In genomic region chr19:6420481-6421210, GRCm38 (mm10) we compare ENCODE assay signal across 11 mouse cellular contexts. TPM values are rescaled to one million over a fixed set of nuclear protein-coding genes. Genes with fewer than 3 reads are reported as not detected.
A peak's percentile ranks its signal among the peaks of the same experiment; 100 is the strongest.
DNase-seq lines count a peak whose midpoint lies in the region; ATAC-seq and TF ChIP-seq lines count a peak whose summit lies in the region.
"Had no signal": no experiment of that assay in that cellular context is flagged by ENCODE, and none has a peak within 500 bp of the region (broad histone marks: within the 10 kb centered on the region; RNA-seq: fewer than 3 reads in every experiment).

No protein-coding gene starts in this region.

- peak overlapping the region; percentile 76 for H3K4me2 ChIP-seq in hindbrain, postnatal 0 days (ENCODE audit: low read depth, low read length)
- peak overlapping the region; percentile 78 for H3K4me2 ChIP-seq in neural tube, embryonic 14.5 days (ENCODE audit: low read depth, low read length)
- H3K4me2 ChIP-seq: limb, embryonic 12.5 days had no signal

- ATAC-seq in hindbrain, postnatal 0 days = no peak
- no peak for ATAC-seq in neural tube, embryonic 14.5 days (ENCODE audit: low read depth)
- ATAC-seq: lung, postnatal 0 days had no signal

- 41% methylated on average over 19 of the region's 19 CpGs for WGBS in hindbrain, postnatal 0 days
- 48% methylated on average over 19 of the region's 19 CpGs for WGBS in neural tube, embryonic 14.5 days

- H3K9ac ChIP-seq in hindbrain, postnatal 0 days (replicated peaks; ENCODE audit: low read length) = peak overlapping the region; percentile 80
- peak overlapping the region; percentile 80 for H3K9ac ChIP-seq in neural tube, embryonic 14.5 days (replicated peaks; ENCODE audit: low read depth, low read length)
- H3K9ac ChIP-seq: limb, embryonic 12.5 days had no signal

- DNase-seq in frontal cortex, postnatal 36 days (ENCODE audit: low spot score in 2 of 2) = peak; percentile 58
- no peak for DNase-seq in frontal cortex, postnatal 14 days (ENCODE audit: low spot score in 2 of 2)
- DNase-seq in fat pad, adult 2 months (ENCODE audit: extremely low read depth, low read depth, low spot score) = peak; percentile 5
- no peak for DNase-seq in hindbrain, postnatal 0 days (ENCODE audit: low spot score)
- DNase-seq in adrenal gland, postnatal 25 days = no peak
- DNase-seq in embryo, embryonic 9.5 days (ENCODE audit: extremely low spot score) = no peak
- no peak for DNase-seq in lung, postnatal 4 days
- DNase-seq: kidney, postnatal 14 days had no signal

- H3K36me3 ChIP-seq in hindbrain, postnatal 0 days (ENCODE audit: insufficient read depth, low read length) = no peaks in the 10 kb centered on the region
- H3K36me3 ChIP-seq in neural tube, embryonic 14.5 days (ENCODE audit: control insufficient read depth, insufficient read depth, low read length) = no peaks in the 10 kb centered on the region
- H3K36me3 ChIP-seq: limb, embryonic 12.5 days had no signal

- peaks cover 62% of the 10 kb centered on the region for H3K4me1 ChIP-seq in hindbrain, postnatal 0 days (ENCODE audit: insufficient read depth, low read length)
- peaks cover 60% of the 10 kb centered on the region for H3K4me1 ChIP-seq in neural tube, embryonic 14.5 days (ENCODE audit: control insufficient read depth, insufficient read depth, low read length)

- H3K27ac ChIP-seq in hindbrain, postnatal 0 days = peak overlapping the region; percentile 12; the same call in 1 of the 2 replicates
- H3K27ac ChIP-seq in neural tube, embryonic 14.5 days (ENCODE audit: low read depth, low read length) = no peak overlapping the region
- H3K27ac ChIP-seq: limb, embryonic 12.5 days had no signal

- no peaks in the 10 kb centered on the region for H3K9me3 ChIP-seq in hindbrain, postnatal 0 days (ENCODE audit: low read length)
- H3K9me3 ChIP-seq in neural tube, embryonic 14.5 days (ENCODE audit: control insufficient read depth, low read length) = no peaks in the 10 kb centered on the region
- H3K9me3 ChIP-seq: limb, embryonic 12.5 days had no signal

- peak; percentile 28 for TF ChIP-seq CTCF in hindbrain, postnatal 0 days (IDR thresholded peaks at IDR 0.05; ENCODE audit: low read depth)

- H3K27me3 ChIP-seq in hindbrain, postnatal 0 days (ENCODE audit: insufficient read depth, low read length) = no peaks in the 10 kb centered on the region
- H3K27me3 ChIP-seq in neural tube, embryonic 14.5 days (ENCODE audit: control insufficient read depth, insufficient read depth, low read length) = no peaks in the 10 kb centered on the region

- peak overlapping the region; percentile 73 for H3K4me3 ChIP-seq in hindbrain, postnatal 0 days (ENCODE audit: low read length)
- H3K4me3 ChIP-seq in neural tube, embryonic 14.5 days (ENCODE audit: low read depth, low read length) = peak overlapping the region; percentile 64
- H3K4me3 ChIP-seq: limb, embryonic 12.5 days had no signal

RNA-seq across cellular contexts. Expression of gene Nrxn2, which starts 2.1 kb away (rescaled TPM):
- 355 and 426 TPM in 2 replicates for total RNA-seq in hindbrain, postnatal 0 days (2014; rRNA removed)
- 54.4 and 60.4 TPM in 2 replicates for polyA plus RNA-seq in hindbrain, postnatal 0 days (2015; fragmentation: Nextera tagmentation; extraction: Ambion mirVana)
- polyA plus RNA-seq in neural tube, embryonic 14.5 days (2014; fragmentation: Nextera tagmentation; extraction: Ambion mirVana) = 46.3 and 66.5 TPM in 2 replicates
- 11.1 and 12.7 TPM in 2 replicates for total RNA-seq in adrenal gland, postnatal 25 days (2021)

RNA-seq across cellular contexts. Expression of gene Rasgrp2, which starts 21.5 kb away (rescaled TPM):
- total RNA-seq in hindbrain, postnatal 0 days (2014; rRNA removed) = 250 and 283 TPM in 2 replicates
- 230 and 252 TPM in 2 replicates for polyA plus RNA-seq in hindbrain, postnatal 0 days (2015; fragmentation: Nextera tagmentation; extraction: Ambion mirVana)
- polyA plus RNA-seq in neural tube, embryonic 14.5 days (2014; fragmentation: Nextera tagmentation; extraction: Ambion mirVana) = 81.6 and 130 TPM in 2 replicates
- 37.6 and 39.5 TPM in 2 replicates for total RNA-seq in adrenal gland, postnatal 25 days (2021)

RNA-seq across cellular contexts. Expression of gene Pygm, which starts 36.4 kb away (rescaled TPM):
- total RNA-seq in hindbrain, postnatal 0 days (2014; rRNA removed) = 11.9 and 18.3 TPM in 2 replicates
- 10.4 and 12.6 TPM in 2 replicates for polyA plus RNA-seq in hindbrain, postnatal 0 days (2015; fragmentation: Nextera tagmentation; extraction: Ambion mirVana)
- 4.3 and 4.4 TPM in 2 replicates for polyA plus RNA-seq in neural tube, embryonic 14.5 days (2014; fragmentation: Nextera tagmentation; extraction: Ambion mirVana)
- 61.6 and 85.9 TPM in 2 replicates for total RNA-seq in adrenal gland, postnatal 25 days (2021)

RNA-seq across cellular contexts. Expression of gene Sf1, which starts 57.2 kb away (rescaled TPM):
- 89.0 and 89.4 TPM in 2 replicates for total RNA-seq in hindbrain, postnatal 0 days (2014; rRNA removed)
- 80.2 and 84.9 TPM in 2 replicates for polyA plus RNA-seq in hindbrain, postnatal 0 days (2015; fragmentation: Nextera tagmentation; extraction: Ambion mirVana)
- 91.7 and 112 TPM in 2 replicates for polyA plus RNA-seq in neural tube, embryonic 14.5 days (2014; fragmentation: Nextera tagmentation; extraction: Ambion mirVana)
- 211 and 245 TPM in 2 replicates for total RNA-seq in adrenal gland, postnatal 25 days (2021)

Comparison
In these comparisons a context has a peak if more than half of its experiments do, and no peak if none do; other contexts are left out.
1. DNase-seq: peak in frontal cortex, postnatal 36 days (2 of 2) and fat pad, adult 2 months (single experiment); none in frontal cortex, postnatal 14 days (0 of 2), hindbrain, postnatal 0 days (single experiment), adrenal gland, postnatal 25 days (single experiment), embryo, embryonic 9.5 days (single experiment) and lung, postnatal 4 days (0 of 2).
2. RNA of gene Nrxn2, which starts 2.1 kb away (total RNA-seq): 355 to 426 TPM in hindbrain, postnatal 0 days; 11.1 to 12.7 TPM in adrenal gland, postnatal 25 days; every median in the first group is over 10 times any median in the second.